Mouse (Mus musculus) myocyte (in vitro differentiated cells): ENCODE measurements around the gene Pycr2. TPM values are rescaled to one million over a fixed set of nuclear protein-coding genes. Genes with fewer than 3 reads are reported as not detected.

ENCODE experiments used
- H3K27me3 ChIP-seq: one replicate; pipeline ENCODE4 v1.6.1; 2011; ENCODE audit not compliant: control insufficient read depth, insufficient read depth, insufficient read length
- H3K36me3 ChIP-seq: one replicate; pipeline ENCODE4 v1.6.1; 2011; ENCODE audit not compliant: control insufficient read depth, insufficient read depth
- H3K4me2 ChIP-seq: one replicate; pipeline ENCODE4 v1.6.1; 2011; ENCODE audit warnings: low read depth, control low read depth
- H3K4me3 ChIP-seq: one replicate; pipeline ENCODE4 v1.5.1; 2011; ENCODE audit warnings: mild to moderate bottlenecking, control low read depth, moderate library complexity
- H3K79me2 ChIP-seq: one replicate; pipeline ENCODE4 v1.6.1; 2011; ENCODE audit not compliant: control insufficient read depth, insufficient read depth
- H3ac ChIP-seq: one replicate; pipeline ENCODE4 v1.6.1; 2011; ENCODE audit not compliant: control insufficient read depth, insufficient read length
- CEBPB ChIP-seq: IDR thresholded peaks from 2 replicates; pipeline ENCODE4 v1.6.1; 2011; ENCODE audit warnings: mild to moderate bottlenecking, moderate library complexity; ENCODE audit not compliant: poor library complexity, insufficient read depth, severe bottlenecking
- E2F4 ChIP-seq: IDR thresholded peaks from one replicate; pipeline ENCODE4 v1.6.1; 2011; ENCODE audit warnings: mild to moderate bottlenecking, control low read depth, moderate library complexity; ENCODE audit not compliant: insufficient read depth
- MAX ChIP-seq: IDR thresholded peaks from one replicate; pipeline ENCODE4 v1.6.1; 2011; ENCODE audit warnings: low read depth, mild to moderate bottlenecking, control low read depth
- MYOD1 ChIP-seq, 3 experiments: IDR thresholded peaks; one replicate each; pipeline ENCODE4 v1.6.1; 2011; ENCODE audit warnings: control low read depth in 2 of 3, low read depth in 2 of 3, mild to moderate bottlenecking in 2 of 3, moderate library complexity in 1 of 3; ENCODE audit not compliant: insufficient read length in 2 of 3, control insufficient read depth in 1 of 3
- MYOG ChIP-seq, 3 experiments: IDR thresholded peaks; one replicate each; pipeline ENCODE4 v1.6.1; 2011; ENCODE audit warnings: control low read depth in 2 of 3, low read depth in 2 of 3, mild to moderate bottlenecking in 2 of 3; ENCODE audit not compliant: insufficient read length in 2 of 3, control insufficient read depth in 1 of 3, insufficient read depth in 1 of 3
- POLR2A ChIP-seq: IDR thresholded peaks from one replicate; pipeline ENCODE4 v1.6.1; 2011; ENCODE audit warnings: low read depth, mild to moderate bottlenecking, control low read depth, moderate library complexity; ENCODE audit not compliant: insufficient read length
- POLR2AphosphoS2 ChIP-seq: IDR thresholded peaks from one replicate; pipeline ENCODE4 v1.6.1; 2011; ENCODE audit warnings: low read depth, control low read depth; ENCODE audit not compliant: insufficient read length
- REST ChIP-seq: IDR thresholded peaks from one replicate; pipeline ENCODE4 v1.6.1; 2011; ENCODE audit warnings: mild to moderate bottlenecking, control low read depth, moderate library complexity; ENCODE audit not compliant: insufficient read depth, insufficient read length
- SRF ChIP-seq: IDR thresholded peaks from one replicate; pipeline ENCODE4 v1.6.1; 2011; ENCODE audit warnings: low read depth; ENCODE audit not compliant: control insufficient read depth, insufficient read length
- TCF12 ChIP-seq: IDR thresholded peaks from one replicate; pipeline ENCODE4 v1.6.1; 2011; ENCODE audit warnings: mild to moderate bottlenecking, control low read depth; ENCODE audit not compliant: poor library complexity, insufficient read depth, severe bottlenecking
- TCF3 ChIP-seq: IDR thresholded peaks from one replicate; pipeline ENCODE4 v1.6.1; 2011; ENCODE audit warnings: low read depth, control low read depth; ENCODE audit not compliant: insufficient read length
- USF1 ChIP-seq: IDR thresholded peaks from one replicate; pipeline ENCODE4 v1.6.1; 2011; ENCODE audit warnings: low read depth, mild to moderate bottlenecking, control low read depth, moderate library complexity
- polyA plus RNA-seq: library from polyadenylated mRNA; unstranded; fragments of >200 nt; fragmentation: generic; extraction: Trizol; gene quantifications from one replicate; pipeline ENCODE4 v1.2.1, GENCODE M21; 2012; ENCODE audit warnings: missing spikeins

Gene Pycr2
- polyA plus RNA-seq, 1 experiment, result 52.6 TPM

DNA sequence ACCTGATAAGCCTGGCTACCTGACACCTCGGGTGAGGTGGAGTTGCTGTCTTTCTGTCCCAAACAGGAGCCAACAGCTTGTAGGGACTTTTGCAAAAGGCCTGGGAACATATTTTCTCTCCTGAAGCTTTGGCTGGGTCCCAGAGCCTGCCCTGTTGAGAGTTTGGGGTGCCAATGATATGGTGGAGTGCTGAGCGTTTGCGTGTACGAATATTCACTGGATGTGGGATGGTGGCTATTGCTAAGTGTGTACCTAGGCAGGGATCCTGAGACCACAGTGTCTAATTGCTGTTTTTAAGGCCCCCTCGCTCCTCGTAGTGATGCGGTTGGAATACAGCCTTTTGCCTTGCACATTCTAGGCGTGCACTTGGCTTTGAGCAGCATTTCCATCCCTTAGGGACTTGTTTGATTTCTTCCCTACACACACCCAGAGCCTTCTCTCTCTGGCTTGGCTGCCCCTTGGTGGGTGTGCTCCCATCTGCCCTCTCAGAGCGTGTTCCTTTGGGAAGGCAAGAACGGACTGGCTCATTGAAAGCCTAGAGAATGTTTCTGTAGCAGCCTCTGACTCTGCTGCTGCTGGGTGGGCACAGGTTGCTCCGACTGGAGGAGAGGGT lies 39.0 kb downstream of the Pycr2 start:
- H3ac ChIP-seq, result peak overlapping the region; percentile 46
- no peak for TF ChIP-seq MAX
- TF ChIP-seq MYOG (IDR thresholded peaks at IDR 0.05; ENCODE audit: control insufficient read depth in 1 of 3, insufficient read depth in 1 of 3, insufficient read length in 2 of 3, low read depth in 2 of 3), result no peak
- TF ChIP-seq MYOD1 (IDR thresholded peaks at IDR 0.05; ENCODE audit: control insufficient read depth in 1 of 3, insufficient read length in 2 of 3, low read depth in 2 of 3), result no peak
- TF ChIP-seq E2F4, result no peak
- TF ChIP-seq USF1, result no peak
- TF ChIP-seq CEBPB, result no peak
- TF ChIP-seq TCF12, result no peak
- TF ChIP-seq POLR2AphosphoS2, result no peak
- no peak for TF ChIP-seq TCF3
- no peaks in the 10 kb centered on the region for H3K27me3 ChIP-seq
- peak overlapping the region; percentile 70 for H3K4me3 ChIP-seq
- peaks cover 8% of the 10 kb centered on the region for H3K79me2 ChIP-seq
- H3K36me3 ChIP-seq, result peaks cover 6% of the 10 kb centered on the region
- peak overlapping the region; percentile 76 for H3K4me2 ChIP-seq

DNA sequence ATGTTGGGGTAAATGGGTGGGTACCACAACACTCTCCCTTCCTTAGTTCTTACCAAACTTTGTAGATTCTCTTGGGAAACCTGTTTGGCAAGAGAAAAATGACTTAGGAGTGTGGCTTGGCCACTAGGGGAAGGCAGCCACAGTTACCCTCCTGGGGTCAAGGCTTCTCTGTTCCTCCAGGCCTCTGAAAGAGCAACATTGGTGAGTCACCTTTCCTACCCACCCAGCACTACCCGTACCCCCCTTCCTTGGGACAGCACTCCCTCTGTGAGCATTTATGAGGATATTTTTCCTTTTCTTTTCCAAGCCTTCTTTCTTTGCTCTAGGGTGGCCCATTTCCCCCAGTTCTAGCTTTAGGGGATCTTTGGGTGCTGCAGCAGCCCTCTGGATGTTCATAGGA lies 39.8 kb downstream of the Pycr2 start:
- peak overlapping the region; percentile 76 for H3K4me2 ChIP-seq
- no peak for TF ChIP-seq MYOD1 (IDR thresholded peaks at IDR 0.05; ENCODE audit: control insufficient read depth in 1 of 3, insufficient read length in 2 of 3, low read depth in 2 of 3)
- no peak for TF ChIP-seq POLR2A
- TF ChIP-seq USF1, result no peak
- TF ChIP-seq POLR2AphosphoS2, result no peak
- no peak for TF ChIP-seq TCF3
- TF ChIP-seq MAX, result no peak
- TF ChIP-seq SRF, result no peak
- no peak overlapping the region for H3ac ChIP-seq
- H3K4me3 ChIP-seq, result peak overlapping the region; percentile 70
- no peaks in the 10 kb centered on the region for H3K27me3 ChIP-seq
- H3K36me3 ChIP-seq, result peaks cover 6% of the 10 kb centered on the region
- H3K79me2 ChIP-seq, result peaks cover 8% of the 10 kb centered on the region

DNA sequence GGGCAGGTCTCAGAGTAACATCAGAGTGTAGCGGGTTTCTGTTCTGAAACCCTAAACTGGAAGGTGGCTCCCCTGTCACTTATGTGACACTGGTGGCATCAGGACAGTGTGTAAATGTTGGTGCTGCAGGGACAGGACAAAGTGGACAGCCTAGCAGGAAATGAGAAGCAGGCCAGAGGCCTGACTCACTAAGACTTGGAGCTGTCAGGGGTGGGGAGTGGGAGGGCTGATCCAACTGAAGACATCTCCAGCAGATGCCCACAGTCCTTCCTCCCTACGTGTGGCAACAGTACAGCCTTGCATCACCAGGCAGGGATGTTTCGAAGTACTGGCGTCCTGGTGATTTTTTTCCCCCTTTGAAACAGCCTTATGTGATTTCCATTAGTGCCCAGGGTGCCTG lies 40.5 kb downstream of the Pycr2 start:
- no peak for TF ChIP-seq TCF12
- no peak for TF ChIP-seq MYOG (IDR thresholded peaks at IDR 0.05; ENCODE audit: control insufficient read depth in 1 of 3, insufficient read depth in 1 of 3, insufficient read length in 2 of 3, low read depth in 2 of 3)
- TF ChIP-seq POLR2AphosphoS2, result peak; percentile 44
- peak; percentile 78 for TF ChIP-seq CEBPB
- peak; percentile 43 for TF ChIP-seq POLR2A
- Histone ChIP-seq H3K79me2 (peaks cover 8% of the 10 kb centered on the region), H3K36me3 (peaks cover 6% of the 10 kb centered on the region), H3K4me2 (peak overlapping the region; percentile 76), H3K27me3 (no peaks in the 10 kb centered on the region), H3K4me3 (no peak overlapping the region), H3ac (no peak overlapping the region)

DNA sequence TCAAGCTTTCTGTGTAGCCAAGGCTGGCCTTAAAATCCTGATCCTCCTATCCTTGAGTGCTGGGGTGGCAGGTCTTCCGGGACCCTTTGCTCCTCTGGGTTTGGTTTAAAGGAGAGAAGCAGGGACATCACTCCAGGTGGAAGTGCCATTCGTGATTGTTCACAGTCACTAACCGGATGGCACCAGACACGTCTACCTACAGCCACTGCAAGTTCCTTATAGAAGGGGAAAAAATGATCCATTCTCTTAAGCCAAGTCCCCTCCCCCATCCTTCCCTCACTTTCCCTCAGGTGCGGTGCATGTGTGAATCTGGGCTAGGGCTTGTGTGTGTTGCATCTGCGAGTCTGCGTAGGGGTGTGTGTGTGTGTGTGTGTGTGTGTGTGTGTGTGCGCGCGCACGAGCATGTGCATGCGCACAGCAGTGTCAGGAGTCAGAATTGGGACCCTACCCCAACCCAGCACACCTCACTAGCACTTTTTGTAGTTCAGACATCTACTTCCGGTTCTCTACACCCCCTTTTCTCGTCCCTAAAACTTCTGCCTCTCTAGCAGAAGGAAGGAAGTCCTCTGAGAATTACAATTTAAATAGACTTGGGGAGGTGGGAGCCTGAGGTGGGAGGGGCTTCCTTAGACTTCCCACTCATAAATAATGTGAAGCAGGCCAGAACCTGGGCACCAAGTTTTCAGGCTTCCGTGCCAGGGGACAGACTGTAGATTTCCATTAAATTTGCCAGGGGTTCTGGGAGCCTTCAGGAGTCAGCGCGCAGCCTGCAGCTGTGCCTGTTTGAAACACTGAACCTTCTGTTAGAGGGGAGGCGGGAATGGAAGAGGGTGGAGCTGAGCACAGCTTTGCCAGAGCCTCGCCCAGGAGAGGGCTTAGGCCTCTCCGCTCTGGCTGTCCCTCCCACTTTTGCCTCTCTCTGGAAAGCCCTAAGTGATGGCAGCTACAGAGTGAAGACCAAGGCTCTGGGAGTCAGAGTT lies 41.2 kb downstream of the Pycr2 start:
- Histone ChIP-seq H3K36me3 (peaks cover 11% of the 10 kb centered on the region), H3K4me2 (peak overlapping the region; percentile 76), H3K79me2 (peaks cover 8% of the 10 kb centered on the region), H3ac (no peak overlapping the region), H3K4me3 (no peak overlapping the region), H3K27me3 (no peaks in the 10 kb centered on the region)
- no peak for TF ChIP-seq REST
- TF ChIP-seq POLR2A, result no peak
- TF ChIP-seq E2F4, result peak; percentile 43
- TF ChIP-seq MYOD1 (IDR thresholded peaks at IDR 0.05; ENCODE audit: control insufficient read depth in 1 of 3, insufficient read length in 2 of 3, low read depth in 2 of 3), result peak; percentile 22 to 73 (median 52)
- no peak for TF ChIP-seq TCF3
- peak in 2 of 3 experiments; percentile 12 to 62 for TF ChIP-seq MYOG (IDR thresholded peaks at IDR 0.05; ENCODE audit: control insufficient read depth in 1 of 3, insufficient read depth in 1 of 3, insufficient read length in 2 of 3, low read depth in 2 of 3)
- TF ChIP-seq POLR2AphosphoS2, result no peak
- no peak for TF ChIP-seq CEBPB
- TF ChIP-seq USF1, result no peak
- TF ChIP-seq SRF, result no peak
- no peak for TF ChIP-seq MAX
- no peak for TF ChIP-seq TCF12

DNA sequence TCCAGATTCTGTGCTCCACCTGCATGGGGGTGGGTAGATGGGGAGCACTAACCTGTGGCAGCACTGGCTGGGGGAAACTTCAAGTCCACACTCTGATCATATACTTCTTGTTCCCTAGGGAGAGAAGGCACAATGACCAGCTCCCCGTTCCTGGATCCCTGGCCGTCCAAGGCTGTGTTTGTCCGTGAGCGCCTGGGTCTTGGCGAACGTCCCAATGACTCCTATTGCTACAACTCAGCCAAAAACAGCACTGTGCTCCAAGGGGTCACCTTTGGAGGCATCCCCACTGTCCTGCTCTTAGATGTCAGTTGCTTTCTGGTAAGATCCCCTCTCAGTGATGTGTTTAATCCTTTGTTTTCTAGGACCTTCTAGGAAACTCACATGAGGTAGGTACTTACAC lies 42.4 kb downstream of the Pycr2 start:
- TF ChIP-seq USF1 (no peak), TCF12 (no peak)
- Histone ChIP-seq H3K4me3 (no peak overlapping the region), H3K79me2 (peaks cover 4% of the 10 kb centered on the region), H3K4me2 (no peak overlapping the region), H3K27me3 (no peaks in the 10 kb centered on the region), H3ac (no peak overlapping the region), H3K36me3 (peaks cover 15% of the 10 kb centered on the region)
